Mouse (Mus musculus) liver, embryonic 14.5 days (tissue): ENCODE results near the gene Slc7a15. TPM values are rescaled to one million over a fixed set of nuclear protein-coding genes. Genes with fewer than 3 reads are reported as not detected.

Experiments
- ATAC-seq: fragments of 200-750 bp; cut with Nextera tagmentation; 2 replicates; pipeline ENCODE4 v1.8.0; 2017; ENCODE audit warnings: moderate number of reproducible peaks, mild to moderate bottlenecking, moderate library complexity; ENCODE audit not compliant: insufficient read depth
- DNase-seq, 3 experiments: peaks; one replicate each; pipeline ENCODE4 v3.0.0-alpha.2; 2012 to 2013; ENCODE audit warnings: low read depth in 3 of 3, low spot score in 3 of 3
- H3K27ac ChIP-seq: fragments of 300-500 bp; sonication (generic); 2 replicates; pipeline ENCODE4 v1.5.1; 2014; ENCODE audit warnings: moderate library complexity, mild to moderate bottlenecking, control low read depth, inconsistent platforms
- H3K27me3 ChIP-seq: fragments of 300-500 bp; sonication (generic); 2 replicates; pipeline ENCODE4 v1.6.1; 2014; ENCODE audit warnings: mild to moderate bottlenecking, low read length, moderate library complexity; ENCODE audit not compliant: control insufficient read depth, insufficient read depth
- H3K36me3 ChIP-seq: fragments of 300-500 bp; sonication (generic); replicated peaks from 2 replicates; pipeline ENCODE4 v1.6.1; 2014; ENCODE audit warnings: low read depth; ENCODE audit not compliant: control insufficient read depth, insufficient read depth
- H3K4me1 ChIP-seq, 2 experiments: fragments of 200-500 bp in 1 of 2; fragments of 300-500 bp in 1 of 2; sonication (generic) in 1 of 2; replicated peaks; 2 replicates each; pipeline ENCODE4 v1.6.1; 2012 to 2014; ENCODE audit warnings: antibody characterized with exemption in 1 of 2, inconsistent platforms in 1 of 2, low read length in 1 of 2; ENCODE audit not compliant: control insufficient read depth in 2 of 2, insufficient read depth in 2 of 2
- H3K4me2 ChIP-seq: fragments of 300-500 bp; sonication (generic); 2 replicates; pipeline ENCODE4 v1.6.1; 2014; ENCODE audit warnings: low read depth, mild to moderate bottlenecking, control low read depth, moderate library complexity
- H3K4me3 ChIP-seq, 2 experiments: fragments of 200-500 bp in 1 of 2; fragments of 300-500 bp in 1 of 2; sonication (generic) in 1 of 2; 2 replicates each; pipeline ENCODE4 v1.5.1; 2012 to 2014; ENCODE audit warnings: low read depth in 2 of 2, low read length in 2 of 2, mild to moderate bottlenecking in 2 of 2, control low read depth in 1 of 2, inconsistent platforms in 1 of 2, moderate library complexity in 1 of 2; ENCODE audit not compliant: insufficient read depth in 1 of 2
- H3K9ac ChIP-seq: fragments of 300-500 bp; sonication (generic); replicated peaks from 2 replicates; pipeline ENCODE4 v1.6.1; 2014; ENCODE audit warnings: mild to moderate bottlenecking, control low read depth, moderate library complexity
- H3K9me3 ChIP-seq: fragments of 300-500 bp; sonication (generic); 2 replicates; pipeline ENCODE4 v1.6.1; 2016; ENCODE audit warnings: low read length, mixed read lengths; ENCODE audit not compliant: control insufficient read depth
- CTCF ChIP-seq: IDR thresholded peaks from 2 replicates; pipeline ENCODE4 v1.5.1; 2016; ENCODE audit warnings: antibody characterized with exemption, low read depth, control low read depth
- EP300 ChIP-seq: IDR thresholded peaks from 2 replicates; pipeline ENCODE4 v1.6.1; 2016; ENCODE audit warnings: antibody characterized with exemption, low read depth
- WGBS: fragments of 180-500 bp; shearing (Covaris S2); extraction: QIAGEN DNeasy Blood & Tissue Kit; methylation state at CpG from one replicate; pipeline ENCODE4 v1.1.7; 2014; ENCODE audit not compliant: insufficient replicate concordance; 5-methylcytosine and 5-hydroxymethylcytosine counted together
- polyA plus RNA-seq, 2 experiments: library from polyadenylated mRNA; depleted of rRNA in 1 of 2; stranded (reverse) in 1 of 2; unstranded in 1 of 2; fragments of >200 nt; fragmentation: Nextera tagmentation in 1 of 2; extraction: Ambion mirVana in 1 of 2; gene quantifications; 2 replicates each; pipeline versions ENCODE4 v1.2.1 to v1.2.3; 2012 to 2014

The Slc7a15 gene
- polyA plus RNA-seq, 2 experiments, result 0.06 to 0.11 TPM

DNA sequence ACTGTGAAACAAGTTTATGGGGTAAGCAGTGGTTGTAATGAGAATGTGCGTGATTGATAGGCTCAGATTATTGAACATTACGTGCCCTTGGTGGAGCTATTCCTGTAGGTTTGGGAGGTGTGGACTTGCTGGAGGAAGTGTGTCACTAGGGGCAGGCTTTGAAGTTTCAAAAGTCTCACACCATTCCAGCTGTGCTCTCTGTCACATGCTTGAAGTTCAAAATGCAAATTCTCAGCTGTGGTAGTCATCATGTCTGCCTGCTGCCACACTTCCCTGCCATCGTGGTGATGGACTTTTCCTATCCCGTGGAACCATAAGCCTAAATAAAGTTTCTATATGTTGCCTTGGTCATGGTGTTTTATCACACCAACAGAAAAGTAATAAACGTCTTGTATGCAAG lies 71.1 kb downstream of the Slc7a15 start:
- WGBS, result 58% methylated on average over 5 of the region's 5 CpGs
- Histone ChIP-seq H3K4me3 (no peak overlapping the region), H3K9ac (no peak overlapping the region), H3K9me3 (no peaks in the 10 kb centered on the region), H3K4me1 (no peaks in the 10 kb centered on the region), H3K27ac (no peak overlapping the region), H3K4me2 (no peak overlapping the region), H3K36me3 (no peaks in the 10 kb centered on the region), H3K27me3 (no peaks in the 10 kb centered on the region)
- TF ChIP-seq CTCF (no peak), EP300 (no peak)
- no peak for DNase-seq
- ATAC-seq, result no peak

GRCm38 (mm10) chr12:8527175-8527574 lies 71.7 kb downstream of the Slc7a15 start:
- no peaks in the 10 kb centered on the region for H3K4me1 ChIP-seq
- H3K9ac ChIP-seq, result no peak overlapping the region
- H3K27ac ChIP-seq, result no peak overlapping the region
- H3K4me2 ChIP-seq, result no peak overlapping the region
- no peaks in the 10 kb centered on the region for H3K36me3 ChIP-seq
- no peaks in the 10 kb centered on the region for H3K27me3 ChIP-seq
- ATAC-seq, result no peak
- WGBS, result 33% methylated on average over 1 of the region's 1 CpGs
- H3K9me3 ChIP-seq, result no peaks in the 10 kb centered on the region
- TF ChIP-seq CTCF (no peak), EP300 (no peak)
- no peak for DNase-seq
- H3K4me3 ChIP-seq, result no peak overlapping the region

- 44% methylated on average over 5 of the region's 5 CpGs for WGBS
- H3K4me3 ChIP-seq, result no peak overlapping the region
- ATAC-seq, result no peak
Measured at GRCm38 (mm10) chr12:8524062-8524461, 74.8 kb downstream of the Slc7a15 start.

GRCm38 (mm10) chr12:8522711-8523110 lies 76.2 kb downstream of the Slc7a15 start:
- TF ChIP-seq EP300 (no peak), CTCF (no peak)
- Histone ChIP-seq H3K27me3 (no peaks in the 10 kb centered on the region), H3K9ac (no peak overlapping the region), H3K9me3 (no peaks in the 10 kb centered on the region), H3K36me3 (no peaks in the 10 kb centered on the region), H3K27ac (no peak overlapping the region), H3K4me3 (no peak overlapping the region), H3K4me1 (peaks cover 0 to 11% of the 10 kb centered on the region in 2 experiments; a peak in 2 of 4 replicates), H3K4me2 (no peak overlapping the region)
- DNase-seq (no peak), ATAC-seq (no peak)
- WGBS, result 58% methylated on average over 2 of the region's 2 CpGs

More at GRCm38 (mm10) chr12:8524062-8524461, 74.8 kb downstream of the Slc7a15 start:
- Histone ChIP-seq H3K4me2 (no peak overlapping the region), H3K36me3 (no peaks in the 10 kb centered on the region), H3K9ac (no peak overlapping the region), H3K27me3 (no peaks in the 10 kb centered on the region), H3K4me1 (peaks cover 0 to 11% of the 10 kb centered on the region in 2 experiments; a peak in 2 of 4 replicates), H3K9me3 (no peaks in the 10 kb centered on the region), H3K27ac (no peak overlapping the region)
- no peak for DNase-seq
- TF ChIP-seq CTCF, result no peak
- TF ChIP-seq EP300, result no peak

GRCm38 (mm10) chr12:8521375-8522047 lies 77.4 kb downstream of the Slc7a15 start:
- no peaks in the 10 kb centered on the region for H3K36me3 ChIP-seq
- TF ChIP-seq CTCF (no peak), EP300 (no peak)
- ATAC-seq (peak; percentile 75), DNase-seq (peak; percentile 39 to 63 (median 52))
- H3K9me3 ChIP-seq, result no peaks in the 10 kb centered on the region
- H3K4me3 ChIP-seq, result no peak overlapping the region
- H3K4me2 ChIP-seq, result peak overlapping the region; percentile 6
- H3K27ac ChIP-seq, result no peak overlapping the region
- H3K27me3 ChIP-seq, result no peaks in the 10 kb centered on the region
- 11% methylated on average over 12 of the region's 12 CpGs for WGBS
- peaks cover 0 to 11% of the 10 kb centered on the region in 2 experiments; a peak in 2 of 4 replicates for H3K4me1 ChIP-seq
- H3K9ac ChIP-seq, result no peak overlapping the region
